Mouse (Mus musculus): Measurements from ENCODE around the gene Neb. TPM values are rescaled to one million over a fixed set of nuclear protein-coding genes. Genes with fewer than 3 reads are reported as not detected.
"Not testable (repeated sequence)": the region's sequence is repeated elsewhere in the genome, so short reads cannot be mapped to it uniquely, and the experiment has no call there.

Gene Neb
- total RNA-seq, 2 experiments from 2014 or later = 5.7 to 7.3 TPM

DNA sequence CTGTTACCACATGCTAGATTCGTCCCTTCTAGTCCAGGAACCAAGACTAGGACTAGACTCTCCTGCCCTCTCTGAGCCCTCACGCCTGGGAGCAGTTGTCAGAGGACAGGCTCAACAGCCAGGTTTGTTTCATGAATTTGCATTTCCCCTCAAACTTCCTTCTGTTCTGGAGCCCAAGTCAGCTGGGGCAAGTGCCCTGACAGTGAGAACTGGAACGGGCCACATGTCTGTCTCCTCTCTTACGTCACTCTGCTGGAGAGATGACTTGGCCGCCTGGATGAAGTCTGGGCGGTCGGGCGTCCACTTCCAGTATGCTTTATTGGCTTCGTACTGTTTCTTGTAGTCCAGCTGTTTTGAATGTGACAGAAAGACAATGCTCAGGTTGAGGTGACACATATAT lies 200.5 kb downstream of the Neb start:
- DNase-seq = no peak

- no peak for DNase-seq
Observed at GRCm38 (mm10) chr2:52177184-52177583, 201.1 kb downstream of the Neb start.

GRCm38 (mm10) chr2:52176537-52176936 lies 201.7 kb downstream of the Neb start:
- no peak for DNase-seq

GRCm38 (mm10) chr2:52174951-52175350 lies 203.3 kb downstream of the Neb start:
- no peak for DNase-seq

GRCm38 (mm10) chr2:52169243-52170005 lies 208.8 kb downstream of the Neb start:
- DNase-seq = no peak

GRCm38 (mm10) chr2:52153064-52153463 lies 225.2 kb downstream of the Neb start:
- peak; percentile 25 to 36 for DNase-seq

- DNase-seq = peak; percentile 57 to 58
Observed at GRCm38 (mm10) chr2:52133351-52133750, 244.9 kb downstream of the Neb start.

- DNase-seq = not testable (repeated sequence)
Observed at GRCm38 (mm10) chr2:52131370-52131769, 246.9 kb downstream of the Neb start.

DNA sequence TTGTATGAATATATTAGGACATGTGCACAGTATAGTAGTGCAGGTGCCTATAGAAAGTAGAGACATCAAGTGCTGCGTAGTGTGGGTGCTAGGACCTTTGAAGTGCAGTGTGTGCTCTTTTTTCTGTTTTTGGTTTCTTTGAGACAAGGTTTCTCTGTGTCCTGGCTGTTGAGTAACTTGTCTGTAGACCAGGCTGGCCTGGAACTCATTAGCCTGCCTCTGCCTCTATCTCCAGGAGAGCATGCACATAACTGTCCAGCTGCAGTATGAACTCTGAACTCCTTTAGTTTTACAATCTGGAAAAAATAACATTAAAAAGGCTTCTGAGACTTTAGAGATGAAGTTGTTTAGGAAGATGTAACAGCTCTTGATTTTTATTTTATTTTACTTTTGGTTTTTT lies 264.2 kb downstream of the Neb start:
- no peak for DNase-seq

Small RNA genes lying within 50 kb of the gene (microRNA-seq; reads per million reads assigned to microRNA genes)
- gene Gm22095 = 0 reads per million in 2 experiments

Other genes starting within 250 kb of the Neb start
- 10 to 100 TPM; 35.8 to 35.9 TPM for gene Arl5a, start 46.4 kb upstream of the Neb start, total RNA-seq (2021)